Mouse (Mus musculus) adrenal gland, adult 2 months (tissue): ENCODE results near the gene Abcb9. TPM values are rescaled to one million over a fixed set of nuclear protein-coding genes. Genes with fewer than 3 reads are reported as not detected.
A peak's percentile ranks its signal among the peaks of the same experiment; 100 is the strongest.

ENCODE experiments used
- DNase-seq: peaks from one replicate; pipeline ENCODE4 v3.0.0; 2021
- polyA plus RNA-seq: library from polyadenylated mRNA; depleted of rRNA; stranded (reverse); fragments of >200 nt; gene quantifications from 2 replicates; pipeline ENCODE4 v1.2.3, GENCODE M21; 2012
- total RNA-seq, 2 experiments: library from RNA; stranded (reverse); gene quantifications; 2 replicates each; pipeline ENCODE4 v1.2.3; 2021

Gene Abcb9
- total and polyA plus RNA-seq, 3 experiments: 9.9 to 16.0 (median 14.8) TPM

DNA sequence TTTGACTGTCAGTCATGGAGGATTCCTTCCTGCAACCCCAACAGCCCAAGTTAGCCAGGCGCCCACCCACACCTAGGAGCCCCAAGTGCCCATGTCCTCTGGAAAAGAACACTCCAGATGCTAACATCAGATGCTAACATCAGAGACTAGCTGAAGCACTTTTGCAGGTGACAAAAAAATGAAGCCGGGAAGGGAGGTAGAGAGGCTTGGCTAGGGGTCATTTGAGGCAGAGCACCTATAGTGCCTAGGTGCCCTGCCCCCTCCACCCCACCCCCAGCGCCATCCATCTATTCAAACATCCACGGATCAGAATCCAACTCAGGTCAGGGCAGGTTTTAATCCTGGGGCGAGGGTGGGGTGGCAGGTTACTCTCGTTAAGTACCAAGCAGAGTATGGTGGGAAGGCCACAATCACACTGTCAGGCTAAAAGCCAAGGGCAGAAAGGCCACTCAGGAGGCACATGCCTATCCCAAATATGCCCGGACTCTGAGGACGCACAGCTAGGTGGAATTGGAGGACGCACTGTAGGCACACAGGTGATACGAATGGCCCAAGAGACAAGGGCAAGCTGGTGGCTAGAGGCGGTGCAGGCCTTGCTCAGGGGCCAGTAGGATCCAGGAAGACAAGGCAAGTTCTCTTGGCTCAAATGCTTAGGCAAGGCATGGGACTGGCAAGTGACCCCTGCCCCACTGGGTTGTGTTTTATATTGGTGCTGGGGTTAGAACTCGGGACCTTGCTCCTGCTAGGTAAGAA, 1.6 kb downstream of the Abcb9 start:
- DNase-seq: no peak

DNA sequence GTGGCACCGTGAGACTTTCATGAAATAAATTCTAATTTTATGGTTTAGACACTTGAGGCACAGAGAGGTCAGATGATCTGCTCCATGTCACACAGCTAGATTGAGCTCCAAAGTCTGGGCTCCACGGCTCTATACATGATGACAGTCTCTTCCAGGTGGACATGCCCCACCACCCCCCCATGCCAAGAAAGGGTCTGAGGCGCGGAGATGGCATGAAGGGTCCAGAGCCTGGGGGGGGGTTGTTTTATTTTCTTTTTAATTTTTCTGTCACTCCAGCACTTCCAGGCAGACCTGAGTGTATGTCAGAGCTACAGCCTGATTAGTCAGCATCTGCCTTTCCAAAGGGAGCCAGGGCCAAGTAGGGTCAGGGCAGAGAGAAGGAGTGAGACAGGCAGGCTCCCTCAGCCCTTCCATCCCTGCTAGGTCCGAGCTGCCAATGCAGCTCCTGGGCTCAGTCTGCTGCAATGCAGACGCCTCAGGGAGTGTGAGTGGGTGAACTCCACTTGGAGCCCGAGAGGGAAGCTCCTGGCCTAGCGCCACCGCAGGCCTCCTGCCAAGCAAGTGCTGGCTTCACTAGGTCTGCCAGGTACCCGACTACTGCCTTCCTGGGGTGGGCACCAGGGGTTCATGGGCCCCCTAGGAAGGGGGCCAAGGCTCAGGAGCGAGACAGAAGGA, 2.3 kb downstream of the Abcb9 start:
- peak; percentile 70 for DNase-seq

DNA sequence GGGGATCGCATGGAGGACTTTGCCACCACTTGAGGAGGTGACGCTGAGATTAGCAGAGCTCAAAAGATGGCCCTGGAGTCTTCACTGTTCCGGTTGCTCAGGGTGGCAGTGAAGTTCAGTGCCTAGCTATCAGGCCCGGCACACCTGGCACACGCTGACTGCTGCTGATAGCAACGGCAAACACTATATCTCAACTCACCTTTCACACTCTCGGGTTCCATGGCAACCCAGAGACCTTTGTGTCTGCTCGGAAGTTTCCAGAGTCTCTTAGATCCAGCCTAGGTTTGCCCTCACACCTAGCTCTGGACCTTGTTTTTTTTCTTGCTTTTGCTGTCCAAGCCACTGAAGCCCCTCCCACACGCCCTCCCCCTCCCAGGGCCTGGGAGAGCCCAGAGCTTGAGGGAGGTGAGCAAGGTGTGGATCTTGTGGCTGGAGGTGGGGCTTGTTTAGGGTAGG, 3.6 kb downstream of the Abcb9 start:
- no peak for DNase-seq

DNA sequence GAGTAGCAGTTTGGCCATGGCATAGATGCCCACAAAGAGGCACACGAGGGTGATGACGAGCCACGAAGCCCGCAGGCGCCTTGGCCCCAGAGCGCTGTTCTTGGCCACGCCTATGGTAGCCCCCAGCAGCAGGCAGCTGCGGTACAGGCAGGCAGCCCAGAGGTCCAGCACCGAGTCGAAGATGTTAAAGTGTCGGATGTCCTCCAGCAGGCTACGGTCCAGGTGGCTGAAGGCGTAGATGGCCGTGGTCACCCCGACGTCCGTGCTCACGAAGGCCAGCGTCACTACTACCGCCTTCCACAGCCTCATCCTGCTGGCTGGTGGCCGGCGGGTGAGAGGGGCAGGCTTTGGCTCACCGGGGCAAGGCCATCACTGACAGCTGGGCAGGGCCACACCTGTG, 5.7 kb downstream of the Abcb9 start:
- no peak for DNase-seq

DNA sequence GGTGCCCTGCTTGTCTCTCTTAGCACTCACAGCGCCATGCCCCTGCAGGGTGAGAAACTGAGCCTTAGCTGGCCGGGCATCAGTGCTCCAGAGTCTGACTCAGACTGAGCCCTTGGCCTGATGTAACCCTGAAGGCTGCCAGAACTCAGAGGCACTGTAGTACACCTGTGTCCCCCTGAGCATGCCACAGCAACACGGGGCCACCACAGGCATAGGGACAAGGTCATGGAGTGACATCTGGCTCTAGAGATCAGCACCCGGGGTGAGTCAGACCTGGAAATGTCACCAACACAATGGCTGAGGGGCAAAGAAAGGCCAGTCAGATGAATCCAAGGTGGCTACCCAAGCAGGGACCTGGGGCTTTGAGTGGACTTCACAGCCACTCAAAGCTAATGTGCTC, 8.7 kb downstream of the Abcb9 start:
- DNase-seq: peak; percentile 76

DNA sequence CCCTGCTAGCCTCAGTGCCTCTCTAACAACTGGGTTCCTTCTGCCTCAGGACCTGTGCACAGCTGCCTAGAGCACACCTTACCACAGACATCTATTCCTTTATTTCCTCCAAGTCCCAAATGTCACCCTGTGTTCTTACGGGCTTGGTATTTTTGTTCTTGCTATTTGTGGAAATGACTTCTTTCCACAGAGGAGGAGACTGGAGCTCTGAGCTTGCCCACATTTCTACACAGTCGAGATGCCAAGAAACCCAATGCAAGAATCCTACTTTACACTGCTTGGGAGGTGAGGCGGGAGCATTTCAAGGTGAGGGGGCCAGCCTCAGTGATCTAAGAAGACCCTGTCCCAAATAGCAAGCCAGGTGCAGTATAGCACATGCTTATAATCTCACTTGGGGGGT, 10.1 kb downstream of the Abcb9 start:
- no peak for DNase-seq

DNA sequence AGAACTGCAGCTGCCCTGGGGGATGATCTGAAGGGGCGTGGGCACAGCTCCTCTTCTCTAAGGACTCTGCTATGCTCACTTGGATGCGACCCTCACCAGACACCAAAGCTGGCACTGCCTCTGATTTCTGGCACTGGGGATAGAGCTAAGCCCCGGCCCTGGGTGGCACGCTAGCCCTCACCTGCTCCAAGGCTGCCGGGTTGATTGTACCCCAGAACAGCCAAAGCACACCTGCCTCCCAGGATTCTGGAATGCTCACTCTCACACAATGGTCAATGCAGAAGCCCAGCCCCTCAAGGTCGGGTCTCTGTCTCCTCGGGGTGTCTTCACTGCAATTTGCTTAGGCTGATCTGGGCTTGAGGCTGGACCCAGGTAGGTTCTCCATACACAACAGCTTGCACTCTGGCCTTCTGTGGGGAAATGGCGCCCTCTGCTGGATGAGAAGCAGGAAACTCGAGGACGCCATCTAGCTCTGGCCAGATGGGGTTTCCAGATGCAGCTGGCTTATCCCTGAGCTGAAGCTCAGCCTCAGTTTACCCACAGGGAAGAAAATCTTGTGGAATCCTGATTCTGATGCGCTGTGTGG, 10.9 kb downstream of the Abcb9 start:
- DNase-seq: peak; percentile 85

DNA sequence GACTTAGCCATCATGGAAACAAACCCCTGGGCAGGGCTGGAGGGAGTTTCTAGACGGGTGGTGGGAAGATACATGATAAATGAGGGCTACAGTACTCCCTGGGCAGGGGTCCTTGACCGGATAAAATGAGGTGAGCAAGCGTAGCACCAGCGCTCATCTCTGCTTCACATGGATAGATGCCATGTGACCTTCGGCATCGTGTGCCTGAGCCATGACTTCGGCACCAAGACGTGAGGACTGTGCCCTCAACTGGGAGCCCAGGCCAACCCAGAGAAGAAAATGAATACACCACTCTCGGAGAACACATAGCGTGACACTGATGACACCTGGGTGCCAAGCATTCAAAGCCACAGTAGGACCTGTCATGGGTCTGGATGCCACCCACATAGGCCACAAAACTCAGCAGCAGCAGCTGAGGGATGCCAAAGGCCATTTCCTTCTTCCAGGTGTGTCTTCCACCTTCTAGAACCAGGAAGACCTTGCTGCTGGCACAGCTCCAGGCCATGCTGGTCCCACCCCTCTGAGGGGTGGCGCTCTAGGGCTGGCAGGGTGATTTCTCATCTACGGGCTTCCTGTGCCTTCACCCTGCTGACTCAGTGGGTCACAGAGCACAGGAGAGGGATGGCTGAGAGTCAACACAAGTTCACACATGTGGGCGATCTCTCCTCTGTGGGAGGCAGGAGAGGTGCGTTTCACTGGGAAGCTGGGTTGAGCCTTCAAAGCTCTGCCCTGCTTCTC, 11.6 kb downstream of the Abcb9 start:
- DNase-seq: no peak

DNA sequence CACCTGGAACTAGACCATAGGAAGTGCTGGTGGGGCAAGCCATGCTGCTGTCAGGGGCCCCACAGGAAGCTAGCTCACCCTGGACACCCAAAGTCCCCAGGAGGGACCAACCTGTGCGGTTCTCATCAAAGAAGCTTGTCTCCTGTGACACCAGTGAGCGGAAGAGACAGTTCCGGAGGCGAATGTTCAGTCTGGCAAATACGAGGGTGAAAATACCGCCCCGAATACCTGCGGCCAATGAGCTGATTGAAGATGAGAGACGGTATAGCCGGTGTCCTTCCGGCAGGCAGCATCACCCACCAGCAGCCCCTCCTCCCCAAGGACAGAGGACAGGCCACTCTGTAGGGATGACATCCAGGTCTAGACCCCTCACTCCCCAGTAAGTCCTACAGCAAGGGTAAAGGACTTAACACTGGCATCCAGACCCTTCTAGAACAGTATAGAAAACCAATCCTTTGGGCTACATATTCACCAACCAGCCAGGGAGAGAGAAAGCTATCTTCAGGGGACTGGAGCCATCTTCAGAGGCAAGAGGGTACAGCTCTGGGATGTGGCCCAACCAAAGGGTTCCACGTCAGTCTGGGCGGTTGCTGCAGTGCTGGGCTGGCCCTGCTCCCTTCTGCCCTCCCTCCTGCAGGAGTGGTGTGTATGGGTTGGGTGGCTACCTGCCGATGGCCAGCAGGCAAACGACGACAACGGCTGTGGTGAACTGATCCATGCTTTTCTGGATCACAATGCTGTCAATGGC, 12.5 kb downstream of the Abcb9 start:
- DNase-seq: no peak

DNA sequence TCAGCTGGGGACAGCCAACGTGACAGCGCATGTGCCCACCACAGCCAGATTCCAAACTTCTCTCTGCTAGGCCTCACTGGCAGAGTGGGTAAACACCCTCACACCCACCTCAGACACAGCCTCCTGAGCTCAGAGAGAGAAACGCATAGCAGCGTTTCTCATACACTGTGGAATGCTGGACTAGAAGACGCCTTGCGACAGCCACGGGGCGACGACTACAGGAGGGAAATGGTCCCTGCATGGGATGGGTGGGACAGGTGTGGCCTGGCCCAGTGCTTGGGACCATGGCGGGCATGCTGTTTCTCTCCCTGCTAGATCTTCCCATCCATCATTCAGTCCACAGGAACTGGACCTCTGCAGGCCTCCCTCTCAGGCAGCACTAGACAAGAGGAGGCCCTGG, 13.2 kb downstream of the Abcb9 start:
- DNase-seq: no peak

DNA sequence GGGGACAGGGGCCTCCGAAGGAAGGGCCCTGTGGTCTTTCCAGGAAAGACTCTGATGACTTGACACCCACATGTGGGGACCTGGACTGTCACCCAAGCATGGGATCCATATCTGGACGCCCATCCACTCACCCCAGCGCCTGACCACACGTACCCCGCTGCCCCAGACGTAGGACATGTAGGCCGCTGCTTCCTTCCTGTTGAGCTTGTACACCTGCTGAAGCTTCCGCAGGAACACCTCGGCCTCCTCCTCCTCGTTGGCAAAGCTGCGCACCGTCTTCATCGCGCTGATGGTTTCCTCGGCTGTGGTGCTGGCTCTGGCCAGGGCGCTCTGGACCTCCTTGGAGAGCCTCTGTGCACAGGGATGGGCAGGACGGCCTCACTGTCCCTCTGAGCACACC, 15.7 kb downstream of the Abcb9 start:
- DNase-seq: no peak

DNA sequence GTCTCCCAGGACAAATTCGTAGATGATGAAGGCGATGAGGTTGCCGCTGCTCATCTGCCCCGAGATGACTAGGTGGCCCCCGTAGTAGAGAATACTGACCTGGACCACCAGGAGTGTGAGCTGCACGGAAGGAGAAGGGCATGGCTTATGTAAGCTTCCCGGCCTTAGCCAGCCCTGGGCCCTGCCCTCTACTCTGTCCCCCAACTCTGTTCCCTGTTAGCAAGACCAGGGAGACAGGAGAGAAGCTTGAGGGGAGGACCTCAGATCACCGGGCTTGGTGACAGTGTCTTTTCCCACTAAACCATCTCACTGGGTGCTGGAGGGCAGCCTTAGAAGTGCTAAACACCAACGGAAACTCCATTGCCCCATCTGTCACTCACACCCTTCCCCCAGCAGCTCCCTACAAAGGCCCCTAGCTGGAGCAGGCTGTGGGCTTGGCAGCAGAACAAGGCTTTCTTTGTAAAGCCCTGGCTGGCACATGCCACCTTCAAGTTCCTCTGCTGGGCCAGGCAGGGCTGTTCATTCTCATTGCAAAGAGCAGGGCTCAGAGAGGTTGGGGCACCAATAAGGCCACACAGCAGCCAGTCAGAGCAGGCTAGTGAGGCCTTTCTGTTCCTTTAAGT, 16.7 kb downstream of the Abcb9 start:
- no peak for DNase-seq

DNA sequence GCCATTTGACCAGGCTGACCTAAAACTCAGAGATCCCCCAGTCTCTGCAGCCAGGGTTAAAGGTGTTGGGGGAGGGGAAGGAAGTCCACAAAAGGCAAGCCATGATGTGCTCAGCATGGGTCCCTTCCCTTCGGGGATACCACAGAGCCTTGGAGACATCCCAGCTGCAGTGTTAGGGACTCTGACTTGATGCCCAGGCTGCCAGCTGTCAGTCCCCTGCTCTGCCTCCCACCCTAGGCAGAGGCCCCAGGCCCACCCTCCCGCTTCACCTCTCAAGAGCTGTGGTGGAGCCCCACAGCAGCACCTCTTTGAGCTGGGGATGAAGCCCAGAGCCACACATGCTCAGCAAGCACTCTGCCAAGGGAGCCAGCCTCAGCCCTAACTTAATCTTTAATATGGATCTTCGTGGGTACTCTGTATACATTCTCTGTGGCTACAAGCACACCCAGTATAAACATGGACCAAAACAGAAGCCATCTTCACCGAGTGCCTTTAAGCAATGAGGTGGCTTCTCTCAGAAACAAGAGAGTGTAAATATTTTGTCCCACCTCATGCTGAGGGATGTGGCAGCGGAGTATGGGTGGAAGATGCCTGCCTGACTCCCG, 17.6 kb downstream of the Abcb9 start:
- DNase-seq: no peak

DNA sequence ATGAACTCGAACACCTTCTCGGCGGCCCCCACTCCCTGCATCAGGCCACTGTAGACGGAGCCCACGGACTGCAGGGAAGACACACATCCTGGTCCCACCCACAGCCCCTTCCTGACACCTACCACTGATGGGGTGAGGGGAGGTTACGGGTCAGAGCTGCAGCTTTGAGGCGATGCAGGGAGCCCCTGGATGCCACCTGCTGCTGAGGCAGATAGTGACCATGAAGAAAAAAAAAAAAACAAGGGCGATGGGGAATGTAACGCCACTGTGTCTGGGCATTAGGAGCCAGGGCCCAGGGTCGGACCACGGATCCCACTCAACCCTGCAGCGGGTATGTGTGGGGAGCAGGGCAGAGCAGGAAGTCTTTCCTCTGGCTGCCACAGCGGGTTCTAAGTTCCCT, 18.4 kb downstream of the Abcb9 start:
- no peak for DNase-seq

DNA sequence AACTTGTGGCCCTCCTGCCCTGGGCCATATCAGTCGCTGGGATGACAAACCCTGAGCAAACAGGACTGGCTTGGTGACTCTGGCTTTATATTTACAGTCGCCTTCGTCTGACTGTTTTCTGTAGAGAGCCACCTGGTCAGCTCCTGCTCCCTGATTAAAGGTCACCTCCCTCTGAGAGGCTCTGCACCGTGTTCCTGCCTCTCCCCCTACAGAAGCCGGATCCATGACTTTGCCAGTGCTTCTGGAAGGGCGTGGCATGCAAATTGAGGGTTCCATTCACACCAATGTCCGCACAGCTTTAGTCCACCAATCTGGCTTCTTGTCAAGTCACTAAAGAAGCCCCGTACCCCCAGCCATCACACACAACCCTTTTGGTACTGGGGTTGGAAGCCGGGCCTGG, 19.0 kb downstream of the Abcb9 start:
- no peak for DNase-seq

DNA sequence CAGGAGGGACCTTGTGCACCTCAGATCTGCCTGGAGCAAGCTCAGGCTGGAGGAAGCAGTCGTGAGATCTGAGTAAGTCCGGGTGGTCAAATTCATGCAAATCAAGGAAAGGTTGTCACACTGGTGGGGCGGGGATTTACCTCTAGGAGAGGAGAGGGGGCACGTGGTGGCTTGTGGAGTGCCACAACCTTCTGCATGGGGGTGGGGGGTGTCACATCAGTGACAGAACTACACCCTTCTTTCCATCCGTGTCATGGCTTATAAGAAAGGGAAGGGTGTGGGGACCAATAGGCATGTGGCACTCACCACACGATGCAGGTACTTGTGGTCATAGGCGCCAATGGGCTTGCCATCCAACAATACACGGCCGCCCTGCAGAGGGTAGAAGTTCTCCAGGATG, 19.9 kb downstream of the Abcb9 start:
- no peak for DNase-seq

DNA sequence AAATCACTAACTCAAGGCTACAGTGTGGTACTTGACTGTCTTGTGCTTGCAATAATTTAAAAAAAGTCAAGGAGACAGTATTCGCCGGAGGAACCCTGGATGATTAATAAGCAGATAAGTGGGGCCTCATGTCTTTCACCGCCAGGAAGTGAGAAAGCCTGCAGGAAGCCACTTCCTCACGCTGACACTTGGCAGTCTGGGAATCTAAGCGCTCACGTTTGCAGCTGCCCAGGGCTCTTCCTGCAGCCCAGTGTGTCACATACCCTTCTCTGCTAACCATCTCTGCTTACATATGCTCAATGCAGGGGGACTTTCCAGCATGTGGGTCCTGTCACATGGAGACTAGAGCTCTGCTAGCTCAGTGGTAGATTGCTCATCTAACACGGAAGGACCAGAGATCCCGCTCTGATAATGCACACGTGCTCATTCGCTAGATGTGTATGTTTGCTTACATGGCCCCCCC, 20.7 kb downstream of the Abcb9 start:
- DNase-seq: peak; percentile 66

DNA sequence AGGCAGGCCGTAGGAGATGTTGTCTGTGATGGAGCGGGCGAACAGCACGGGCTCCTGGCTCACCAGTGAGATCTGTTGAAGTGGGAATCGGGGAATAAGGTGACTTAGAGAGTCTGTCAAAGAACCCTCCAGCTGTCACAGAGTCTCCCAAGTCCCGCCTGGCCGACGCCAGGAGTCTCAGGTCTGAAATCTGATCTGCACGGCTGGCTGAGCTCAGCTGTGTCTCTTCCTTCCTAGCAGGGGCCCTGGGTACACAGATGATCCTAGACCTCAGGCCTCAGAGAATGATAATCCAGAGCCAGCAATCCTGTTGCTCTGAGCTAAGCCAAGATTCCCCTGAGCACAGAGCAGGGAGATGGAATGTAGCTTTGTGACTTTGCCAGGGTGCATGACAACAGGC, 21.9 kb downstream of the Abcb9 start:
- DNase-seq: no peak

DNA sequence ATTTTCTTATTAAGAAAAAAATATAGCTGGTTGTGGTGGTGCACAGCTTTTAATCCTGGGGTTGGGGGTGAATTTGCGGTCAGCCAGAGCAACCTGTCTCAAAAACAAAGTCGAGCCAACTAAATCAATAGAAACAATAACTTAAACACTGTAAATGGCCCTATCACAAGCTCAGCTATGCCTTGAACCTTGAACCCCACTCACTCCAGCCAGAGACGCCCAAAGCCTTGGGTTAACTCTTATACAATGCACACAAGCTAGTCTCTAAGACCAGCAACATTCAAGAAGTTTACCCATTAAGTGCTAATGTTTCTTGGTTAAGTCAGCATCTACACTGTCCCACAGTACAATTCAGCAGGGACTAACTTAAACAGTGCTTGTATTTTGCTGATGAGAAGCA, 25.9 kb downstream of the Abcb9 start:
- DNase-seq: no peak

DNA sequence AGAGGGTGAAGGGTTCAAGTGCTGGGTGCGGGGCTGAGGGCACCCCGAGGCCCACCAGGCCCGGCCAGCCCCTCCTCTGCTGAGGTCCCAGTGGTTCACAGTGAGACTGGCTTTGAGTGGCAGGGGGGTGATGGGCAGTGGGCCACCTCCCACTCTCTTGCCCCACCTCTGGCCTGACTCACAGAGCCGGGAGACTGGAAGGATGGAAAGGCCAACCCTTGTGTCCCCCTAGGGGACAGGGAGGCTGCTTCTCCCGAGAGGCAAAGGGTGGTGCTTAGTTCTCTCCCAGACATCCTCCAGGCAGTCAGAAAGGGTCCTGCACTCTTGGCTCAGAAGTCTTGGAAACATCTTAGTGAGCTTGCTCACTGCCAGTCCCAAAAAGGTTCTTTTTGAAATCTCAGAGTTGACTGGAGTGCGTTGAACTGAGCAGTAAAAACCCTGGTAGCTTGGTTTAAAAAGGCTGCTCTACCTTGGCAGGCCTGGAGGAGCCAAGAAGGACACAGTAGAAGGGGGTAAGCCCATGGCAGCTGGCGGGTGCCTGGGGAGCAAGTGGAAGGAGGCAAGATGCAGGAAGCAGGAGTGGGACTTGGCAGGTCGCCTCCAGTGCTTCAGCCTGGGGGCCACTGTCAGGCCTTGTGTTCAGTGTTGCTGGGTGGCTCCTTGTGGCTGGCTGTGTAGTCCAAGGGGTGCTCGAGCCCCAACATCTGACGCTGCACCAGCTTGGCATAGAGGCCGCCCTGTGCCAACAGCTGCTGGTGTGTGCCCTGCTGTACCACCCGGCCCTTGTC, 33.4 kb downstream of the Abcb9 start:
- DNase-seq: no peak
